Mouse (Mus musculus): Measurements from ENCODE around the gene Gm20715. TPM values are rescaled to one million over a fixed set of nuclear protein-coding genes. Genes with fewer than 3 reads are reported as not detected.

The Gm20715 gene
- polyA plus RNA-seq (2014; fragmentation: Nextera tagmentation; extraction: Ambion mirVana) = not detected in 2 replicates

DNA sequence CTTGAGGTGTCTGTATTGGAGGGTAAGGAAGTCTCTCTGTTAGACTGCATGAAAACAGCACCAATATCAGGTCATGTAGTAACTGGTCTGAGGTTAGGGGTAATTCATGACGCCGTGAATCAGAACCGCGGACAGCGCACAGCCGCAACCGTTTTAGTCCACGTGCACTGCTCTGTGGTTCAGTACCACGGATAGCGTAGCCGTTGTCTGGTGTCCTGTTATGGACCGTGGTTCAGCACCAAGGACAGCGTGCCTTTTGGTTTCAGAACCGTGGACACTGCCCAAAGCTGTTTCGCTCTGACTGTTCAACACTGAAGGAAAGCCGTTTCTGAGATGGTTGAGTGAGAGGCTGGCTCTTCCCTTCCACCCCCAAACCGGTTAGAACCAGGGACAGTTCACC, at the start of gene Gm20715:
Gm20715 (plus strand) TSS at position 235 of the 400 bp plus-strand sequence.
- no peaks in the 10 kb centered on the region for H3K36me3 ChIP-seq (ENCODE audit: control insufficient read depth, insufficient read depth, low read length)
- no peak within 1 kb of the TSS for H3K4me3 ChIP-seq (ENCODE audit: control insufficient read depth in 1 of 2, insufficient read depth in 1 of 2, low read depth in 1 of 2, low read length in 2 of 2)
- ATAC-seq (ENCODE audit: insufficient number of reproducible peaks, insufficient read depth, low FRiP score, low read depth) = peak; percentile 80
- WGBS = 2% methylated on average over 17 of the region's 17 CpGs
- H3K4me2 ChIP-seq (ENCODE audit: low read length) = no peak within 1 kb of the TSS
- no peaks in the 10 kb centered on the region for H3K9me3 ChIP-seq (ENCODE audit: control insufficient read depth, low read length)
- H3K27me3 ChIP-seq (ENCODE audit: control insufficient read depth, insufficient read depth, low read length) = no peaks in the 10 kb centered on the region
- no peaks in the 10 kb centered on the region for H3K4me1 ChIP-seq (ENCODE audit: control insufficient read depth in 2 of 2, insufficient read depth in 2 of 2, low read length in 2 of 2)
- no peak within 1 kb of the TSS for H3K27ac ChIP-seq (replicated peaks in 1 of 2; ENCODE audit: control insufficient read depth in 1 of 2, insufficient read depth in 1 of 2, low read depth in 2 of 2, low read length in 2 of 2)
- H3K9ac ChIP-seq (ENCODE audit: low read length) = no peak within 1 kb of the TSS

DNA sequence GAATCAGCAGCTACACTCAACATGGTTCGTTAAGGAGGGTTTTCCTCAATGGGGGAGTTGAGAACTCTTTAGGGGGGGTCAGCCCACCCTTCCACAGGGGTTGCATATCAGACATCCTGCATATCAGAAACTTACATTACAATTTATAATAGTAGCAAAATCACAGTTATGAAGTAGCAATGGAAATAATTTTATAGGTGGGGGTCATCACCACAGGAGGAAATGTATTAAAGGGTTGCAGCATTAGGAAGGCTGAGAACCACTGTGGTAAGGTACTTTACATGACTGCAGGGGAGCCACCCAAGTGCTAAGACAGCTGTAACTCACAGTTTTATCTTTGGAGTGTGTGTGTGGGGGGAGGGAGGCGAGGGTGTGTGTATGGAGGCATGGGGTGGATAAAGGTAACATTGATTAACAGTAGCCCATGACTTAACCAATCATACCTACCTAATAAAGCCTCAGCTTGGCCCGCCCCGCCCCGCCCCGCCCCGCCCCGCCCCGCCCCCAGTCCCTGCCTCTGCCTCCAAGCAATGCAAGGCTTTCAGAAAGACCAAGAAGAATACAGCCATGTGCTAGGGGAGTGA, 49.5 kb upstream of the Gm20715 start:
- H3K9ac ChIP-seq (ENCODE audit: low read length) = no peak overlapping the region
- no peaks in the 10 kb centered on the region for H3K9me3 ChIP-seq (ENCODE audit: control insufficient read depth, low read length)
- H3K36me3 ChIP-seq (ENCODE audit: control insufficient read depth, insufficient read depth, low read length) = no peaks in the 10 kb centered on the region
- 10% methylated on average over 7 of the region's 9 CpGs for WGBS
- peaks cover 0 to 6% of the 10 kb centered on the region in 2 experiments; a peak in 3 of 4 replicates for H3K4me1 ChIP-seq (ENCODE audit: control insufficient read depth in 2 of 2, insufficient read depth in 2 of 2, low read length in 2 of 2)
- no peak for ATAC-seq (ENCODE audit: insufficient number of reproducible peaks, insufficient read depth, low FRiP score, low read depth)
- no peak overlapping the region for H3K4me2 ChIP-seq (ENCODE audit: low read length)
- no peak overlapping the region for H3K4me3 ChIP-seq (ENCODE audit: control insufficient read depth in 1 of 2, insufficient read depth in 1 of 2, low read depth in 1 of 2, low read length in 2 of 2)
- no peak overlapping the region for H3K27ac ChIP-seq (replicated peaks in 1 of 2; ENCODE audit: control insufficient read depth in 1 of 2, insufficient read depth in 1 of 2, low read depth in 2 of 2, low read length in 2 of 2)
- no peaks in the 10 kb centered on the region for H3K27me3 ChIP-seq (ENCODE audit: control insufficient read depth, insufficient read depth, low read length)

GRCm38 (mm10) chr7:6361756-6362155, 48.3 kb upstream of the Gm20715 start:
- 29% methylated on average over 7 of the region's 7 CpGs for WGBS
- peak overlapping the region; percentile 51 to 78 for H3K4me3 ChIP-seq (ENCODE audit: control insufficient read depth in 1 of 2, insufficient read depth in 1 of 2, low read depth in 1 of 2, low read length in 2 of 2)
- no peak for ATAC-seq (ENCODE audit: insufficient number of reproducible peaks, insufficient read depth, low FRiP score, low read depth)

GRCm38 (mm10) chr7:6362268-6363046, 47.6 kb upstream of the Gm20715 start:
- Histone ChIP-seq H3K4me1 (ENCODE audit: control insufficient read depth in 2 of 2, insufficient read depth in 2 of 2, low read length in 2 of 2) (peaks cover 0 to 6% of the 10 kb centered on the region in 2 experiments; a peak in 3 of 4 replicates), H3K27me3 (ENCODE audit: control insufficient read depth, insufficient read depth, low read length) (no peaks in the 10 kb centered on the region), H3K27ac (replicated peaks in 1 of 2; ENCODE audit: control insufficient read depth in 1 of 2, insufficient read depth in 1 of 2, low read depth in 2 of 2, low read length in 2 of 2) (peak overlapping the region; percentile 74 to 85), H3K4me2 (ENCODE audit: low read length) (peak overlapping the region; percentile 80), H3K4me3 (ENCODE audit: control insufficient read depth in 1 of 2, insufficient read depth in 1 of 2, low read depth in 1 of 2, low read length in 2 of 2) (peak overlapping the region; percentile 51 to 78), H3K9me3 (ENCODE audit: control insufficient read depth, low read length) (no peaks in the 10 kb centered on the region), H3K9ac (ENCODE audit: low read length) (peak overlapping the region; percentile 71), H3K36me3 (ENCODE audit: control insufficient read depth, insufficient read depth, low read length) (no peaks in the 10 kb centered on the region)
- ATAC-seq (ENCODE audit: insufficient number of reproducible peaks, insufficient read depth, low FRiP score, low read depth) = peak; percentile 96
- whole genome bisulfite sequencing = 0% methylated on average over 38 of the region's 38 CpGs

More at GRCm38 (mm10) chr7:6361756-6362155, 48.3 kb upstream of the Gm20715 start:
- no peaks in the 10 kb centered on the region for H3K27me3 ChIP-seq (ENCODE audit: control insufficient read depth, insufficient read depth, low read length)
- H3K9me3 ChIP-seq (ENCODE audit: control insufficient read depth, low read length) = no peaks in the 10 kb centered on the region
- H3K36me3 ChIP-seq (ENCODE audit: control insufficient read depth, insufficient read depth, low read length) = no peaks in the 10 kb centered on the region
- peaks cover 0 to 6% of the 10 kb centered on the region in 2 experiments; a peak in 3 of 4 replicates for H3K4me1 ChIP-seq (ENCODE audit: control insufficient read depth in 2 of 2, insufficient read depth in 2 of 2, low read length in 2 of 2)
- H3K9ac ChIP-seq (ENCODE audit: low read length) = peak overlapping the region; percentile 71
- peak overlapping the region; percentile 74 to 85; a peak in 3 of 4 replicates for H3K27ac ChIP-seq (replicated peaks in 1 of 2; ENCODE audit: control insufficient read depth in 1 of 2, insufficient read depth in 1 of 2, low read depth in 2 of 2, low read length in 2 of 2)
- peak overlapping the region; percentile 80 for H3K4me2 ChIP-seq (ENCODE audit: low read length)

DNA sequence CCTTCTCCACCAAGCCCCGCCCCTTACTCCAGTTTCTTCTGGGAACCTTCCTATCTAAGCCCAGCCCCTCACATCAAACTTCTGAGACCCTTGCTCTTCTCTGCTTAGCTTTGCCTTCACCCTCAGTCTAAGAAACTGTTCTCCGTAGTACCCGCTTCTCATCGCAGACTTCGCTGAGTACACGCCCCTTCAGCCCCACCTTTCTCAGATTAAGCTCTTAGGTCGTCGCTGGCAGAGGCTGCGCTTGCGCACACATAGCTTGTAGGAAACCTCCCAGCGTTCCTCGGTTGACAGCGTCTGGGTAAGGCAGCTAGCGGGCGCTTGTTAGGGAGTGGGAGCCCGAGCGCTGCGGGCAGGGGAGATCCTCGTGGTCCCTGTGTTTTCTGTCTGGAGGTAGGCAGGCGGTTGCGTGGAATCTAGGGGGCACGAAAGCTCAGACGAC, 47.0 kb upstream of the Gm20715 start, which contains the start of gene Zfp78:
Zfp78 (plus strand) TSS at position 234 of the 442 bp plus-strand sequence.
- Histone ChIP-seq H3K4me2 (ENCODE audit: low read length) (peak within 1 kb of the TSS; percentile 80), H3K36me3 (ENCODE audit: control insufficient read depth, insufficient read depth, low read length) (no peaks in the 10 kb centered on the region), H3K4me3 (ENCODE audit: control insufficient read depth in 1 of 2, insufficient read depth in 1 of 2, low read depth in 1 of 2, low read length in 2 of 2) (peak within 1 kb of the TSS; percentile 51 to 78), H3K9ac (ENCODE audit: low read length) (peak within 1 kb of the TSS; percentile 74), H3K4me1 (ENCODE audit: control insufficient read depth in 2 of 2, insufficient read depth in 2 of 2, low read length in 2 of 2) (peaks cover 0 to 6% of the 10 kb centered on the region in 2 experiments; a peak in 3 of 4 replicates), H3K27ac (replicated peaks in 1 of 2; ENCODE audit: control insufficient read depth in 1 of 2, insufficient read depth in 1 of 2, low read depth in 2 of 2, low read length in 2 of 2) (peak within 1 kb of the TSS; percentile 74 to 85), H3K27me3 (ENCODE audit: control insufficient read depth, insufficient read depth, low read length) (no peaks in the 10 kb centered on the region), H3K9me3 (ENCODE audit: control insufficient read depth, low read length) (no peaks in the 10 kb centered on the region)
- under 1% methylated on average over 23 of the region's 23 CpGs for WGBS
- peak; percentile 81 for ATAC-seq (ENCODE audit: insufficient number of reproducible peaks, insufficient read depth, low FRiP score, low read depth)

DNA sequence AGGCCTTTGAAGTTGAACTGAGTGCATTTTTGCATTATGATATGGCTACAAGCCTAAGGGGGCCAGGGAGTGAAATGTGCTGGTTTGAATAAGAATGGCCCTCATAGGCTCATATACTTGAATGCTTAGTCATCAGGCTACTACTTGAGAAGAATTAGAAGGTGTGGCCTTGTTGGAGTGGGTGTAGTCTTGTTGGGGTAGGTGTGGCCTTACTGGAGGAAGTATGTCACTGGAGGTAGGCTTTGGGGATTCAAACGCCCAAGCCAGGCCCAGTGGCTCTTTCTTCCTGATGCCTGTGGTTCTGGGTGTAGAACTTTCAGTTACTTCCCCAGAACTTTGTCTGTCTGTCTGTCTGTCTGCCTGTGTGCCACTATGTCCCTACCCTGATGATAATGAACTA, 45.3 kb upstream of the Gm20715 start:
- peaks cover 0 to 6% of the 10 kb centered on the region in 2 experiments; a peak in 3 of 4 replicates for H3K4me1 ChIP-seq (ENCODE audit: control insufficient read depth in 2 of 2, insufficient read depth in 2 of 2, low read length in 2 of 2)
- 72% methylated on average over 1 of the region's 1 CpGs for WGBS
- H3K9me3 ChIP-seq (ENCODE audit: control insufficient read depth, low read length) = no peaks in the 10 kb centered on the region
- no peak overlapping the region for H3K4me2 ChIP-seq (ENCODE audit: low read length)
- no peak for ATAC-seq (ENCODE audit: insufficient number of reproducible peaks, insufficient read depth, low FRiP score, low read depth)
- H3K9ac ChIP-seq (ENCODE audit: low read length) = no peak overlapping the region
- H3K4me3 ChIP-seq (ENCODE audit: control insufficient read depth in 1 of 2, insufficient read depth in 1 of 2, low read depth in 1 of 2, low read length in 2 of 2) = no peak overlapping the region
- H3K36me3 ChIP-seq (ENCODE audit: control insufficient read depth, insufficient read depth, low read length) = no peaks in the 10 kb centered on the region
- no peak overlapping the region for H3K27ac ChIP-seq (replicated peaks in 1 of 2; ENCODE audit: control insufficient read depth in 1 of 2, insufficient read depth in 1 of 2, low read depth in 2 of 2, low read length in 2 of 2)
- H3K27me3 ChIP-seq (ENCODE audit: control insufficient read depth, insufficient read depth, low read length) = no peaks in the 10 kb centered on the region

DNA sequence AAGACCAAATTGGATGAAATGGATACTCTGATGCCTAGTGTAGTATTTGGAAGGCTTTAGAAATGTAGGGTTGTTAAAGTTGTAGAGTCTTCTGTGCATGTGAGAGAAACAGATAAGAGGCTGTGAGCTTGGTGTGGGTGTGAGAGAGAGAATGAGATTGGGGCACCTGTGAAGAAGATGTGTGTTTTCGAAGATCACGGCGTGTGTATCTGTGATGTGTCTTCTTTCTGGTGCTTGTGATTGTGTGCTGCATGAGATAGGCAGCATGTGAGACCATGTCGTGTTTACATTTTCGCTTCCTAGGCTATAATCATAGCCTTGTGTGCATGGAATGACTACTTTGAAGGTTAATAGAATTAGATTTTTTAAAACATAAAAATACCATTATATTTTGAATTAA, 42.9 kb upstream of the Gm20715 start:
- peaks cover 0 to 6% of the 10 kb centered on the region in 2 experiments; a peak in 3 of 4 replicates for H3K4me1 ChIP-seq (ENCODE audit: control insufficient read depth in 2 of 2, insufficient read depth in 2 of 2, low read length in 2 of 2)
- H3K9ac ChIP-seq (ENCODE audit: low read length) = no peak overlapping the region
- no peaks in the 10 kb centered on the region for H3K27me3 ChIP-seq (ENCODE audit: control insufficient read depth, insufficient read depth, low read length)
- no peaks in the 10 kb centered on the region for H3K9me3 ChIP-seq (ENCODE audit: control insufficient read depth, low read length)
- no peaks in the 10 kb centered on the region for H3K36me3 ChIP-seq (ENCODE audit: control insufficient read depth, insufficient read depth, low read length)
- no peak overlapping the region for H3K27ac ChIP-seq (replicated peaks in 1 of 2; ENCODE audit: control insufficient read depth in 1 of 2, insufficient read depth in 1 of 2, low read depth in 2 of 2, low read length in 2 of 2)
- ATAC-seq (ENCODE audit: insufficient number of reproducible peaks, insufficient read depth, low FRiP score, low read depth) = no peak
- no peak overlapping the region for H3K4me3 ChIP-seq (ENCODE audit: control insufficient read depth in 1 of 2, insufficient read depth in 1 of 2, low read depth in 1 of 2, low read length in 2 of 2)
- 86% methylated on average over 5 of the region's 5 CpGs for WGBS
- H3K4me2 ChIP-seq (ENCODE audit: low read length) = no peak overlapping the region
